Mouse (Mus musculus): Measurements from ENCODE around the gene Trub1. TPM values are rescaled to one million over a fixed set of nuclear protein-coding genes. Genes with fewer than 3 reads are reported as not detected.

Trub1 gene
- total RNA-seq, 2 experiments from 2014 or later: 17.3 to 19.7 TPM

Other genes starting within 250 kb of the Trub1 start
- gene Ablim1, start 138.0 kb upstream of the Trub1 start, total RNA-seq (2021): 10 to 100 TPM; 81.9 to 87.6 TPM
- 10 to 100 TPM; 21.5 to 23.1 TPM for gene Fam160b1, start 92.2 kb upstream of the Trub1 start, total RNA-seq (2021)
- 10 to 100 TPM; 69.7 to 72.4 TPM for gene Atrnl1, start 158.1 kb downstream of the Trub1 start, total RNA-seq (2021)

All from layer of hippocampus, postnatal 10 days (tissue).